Mouse (Mus musculus) layer of hippocampus, adult 8-10 months (tissue): ENCODE results near the gene 4931423N10Rik. TPM values are rescaled to one million over a fixed set of nuclear protein-coding genes. Genes with fewer than 3 reads are reported as not detected.
"Not testable (repeated sequence)": the region's sequence is repeated elsewhere in the genome, so short reads cannot be mapped to it uniquely, and the experiment has no call there.

Experiments
- DNase-seq, 2 experiments: peaks; one replicate each; pipeline ENCODE4 v3.0.0; 2022; ENCODE audit warnings: low spot score in 2 of 2
- total RNA-seq, 4 experiments: library from RNA; stranded (reverse); gene quantifications; 2 replicates each; pipeline ENCODE4 v1.2.4; 2022

4931423N10Rik gene
- under 1 TPM in 2 of 4 experiments, not detected in 2; 0.18 to 0.27 TPM for total RNA-seq

DNA sequence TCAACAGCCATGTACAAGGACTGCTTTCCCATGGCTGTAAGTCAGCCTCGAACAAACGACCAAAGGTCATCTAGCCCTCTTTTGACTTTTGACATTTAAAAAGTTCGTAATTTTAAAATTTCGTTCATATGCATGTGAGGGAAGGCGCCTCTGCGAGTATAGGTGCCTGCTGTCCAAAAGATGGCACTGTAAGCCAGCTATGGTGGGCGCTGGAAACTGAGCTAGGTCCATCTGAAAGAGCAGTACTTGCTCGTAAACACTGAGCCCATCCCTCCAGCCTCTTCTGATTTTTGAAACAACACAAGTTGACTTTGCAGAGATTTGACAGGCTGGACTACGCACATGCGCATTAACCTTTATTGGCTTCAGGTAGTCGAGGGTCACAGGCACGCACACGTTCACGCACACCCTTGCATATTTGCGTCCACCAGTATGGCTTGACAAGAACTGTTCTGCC, at the start of gene 4931423N10Rik:
TSS of gene 4931423N10Rik (plus strand) at position 407 of the 457 bp plus-strand sequence.
- DNase-seq: no peak

DNA sequence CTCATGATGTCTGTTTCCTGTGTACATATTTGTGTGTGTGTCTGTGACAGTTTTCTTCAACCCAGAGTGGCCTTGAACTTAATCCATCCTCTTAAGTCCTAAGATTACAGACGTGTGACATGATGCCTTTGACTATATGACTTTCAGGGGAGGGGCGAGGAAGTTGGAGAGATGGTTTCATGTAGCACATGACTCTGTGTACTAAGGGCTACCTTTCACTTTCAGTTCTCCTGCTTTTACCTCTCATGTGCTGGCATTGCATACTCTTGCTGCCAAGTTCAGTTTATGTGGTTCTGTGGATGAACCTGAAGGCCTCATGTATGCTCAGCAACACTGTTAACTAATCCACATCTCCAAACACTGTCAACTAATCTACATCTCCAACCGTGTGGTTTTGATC, 35.0 kb upstream of the 4931423N10Rik start:
- DNase-seq: no peak

DNA sequence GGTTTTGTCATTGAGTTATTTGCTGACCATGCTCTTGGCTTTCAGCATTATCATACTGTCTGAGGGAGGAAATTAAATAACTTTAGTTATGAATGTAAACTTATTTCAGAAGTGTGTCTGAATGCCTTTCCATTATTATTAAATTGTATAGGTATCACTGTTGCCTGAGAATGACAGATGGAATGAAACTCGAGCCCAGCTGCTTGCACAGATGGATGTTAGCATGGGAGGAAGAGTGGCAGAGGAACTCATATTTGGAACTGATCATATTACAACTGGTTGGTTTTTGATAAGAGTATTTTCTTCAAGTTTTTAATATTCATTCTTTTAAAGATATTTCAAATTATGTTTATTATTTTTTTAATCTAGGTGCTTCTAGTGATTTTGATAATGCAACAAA, 12.9 kb upstream of the 4931423N10Rik start:
- peak; percentile 33 to 64 for DNase-seq

DNA sequence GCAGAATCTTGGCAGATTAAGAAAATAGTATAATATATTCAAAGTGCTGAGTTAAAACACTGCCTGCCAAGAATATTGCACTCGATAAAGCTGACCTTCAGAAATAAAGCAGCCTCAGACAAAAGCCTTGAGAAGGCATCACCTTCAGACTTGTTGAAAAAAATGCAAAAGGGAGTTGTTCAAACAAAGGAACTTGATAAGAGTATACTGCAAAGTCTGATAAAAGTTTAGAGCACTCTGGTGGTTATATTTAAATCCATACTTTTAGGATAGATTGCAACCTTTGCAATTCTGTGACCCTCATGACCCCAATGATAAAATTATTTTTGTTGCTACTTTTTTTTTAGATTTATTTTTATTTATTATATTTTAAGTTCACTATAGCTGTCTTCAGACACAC, 6.2 kb upstream of the 4931423N10Rik start:
- DNase-seq: no peak

DNA sequence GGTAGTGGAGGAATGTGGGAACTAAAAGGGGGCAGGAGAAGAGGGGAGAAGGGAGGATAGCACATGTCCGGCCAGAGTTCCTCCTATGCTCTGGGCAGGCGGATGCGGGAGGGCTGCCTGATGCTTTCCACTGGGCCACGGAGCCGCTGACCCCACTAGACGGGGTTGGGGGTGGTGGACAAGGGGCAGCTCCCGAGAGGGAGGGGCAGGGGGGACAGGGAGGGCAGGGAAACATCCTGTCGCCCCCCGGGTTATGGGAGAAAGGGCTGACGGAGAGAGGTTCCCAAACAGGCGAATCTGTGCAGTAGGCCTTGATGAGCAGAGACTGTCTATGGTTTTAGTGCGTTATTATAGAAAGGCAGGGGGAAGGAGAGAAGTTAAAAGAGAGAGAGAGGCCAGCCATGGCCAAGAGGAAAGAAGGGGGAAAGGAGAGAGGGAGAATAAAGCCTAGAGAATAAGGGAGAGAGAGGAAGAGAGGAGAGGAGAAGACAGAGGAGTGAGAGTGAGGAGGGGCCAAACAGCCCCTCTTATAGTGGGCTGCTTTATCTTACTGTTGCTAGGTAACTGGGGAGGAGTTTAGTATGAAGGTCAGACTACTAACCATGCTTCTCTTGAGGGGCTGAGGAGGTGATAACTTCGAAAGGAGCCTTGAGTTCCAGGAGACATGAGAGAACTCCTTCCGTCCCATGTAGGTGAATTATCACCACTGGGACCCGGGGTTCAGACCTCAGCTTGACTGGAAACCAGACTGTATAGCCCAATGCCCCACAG, 4.2 kb upstream of the 4931423N10Rik start:
- DNase-seq: no peak

DNA sequence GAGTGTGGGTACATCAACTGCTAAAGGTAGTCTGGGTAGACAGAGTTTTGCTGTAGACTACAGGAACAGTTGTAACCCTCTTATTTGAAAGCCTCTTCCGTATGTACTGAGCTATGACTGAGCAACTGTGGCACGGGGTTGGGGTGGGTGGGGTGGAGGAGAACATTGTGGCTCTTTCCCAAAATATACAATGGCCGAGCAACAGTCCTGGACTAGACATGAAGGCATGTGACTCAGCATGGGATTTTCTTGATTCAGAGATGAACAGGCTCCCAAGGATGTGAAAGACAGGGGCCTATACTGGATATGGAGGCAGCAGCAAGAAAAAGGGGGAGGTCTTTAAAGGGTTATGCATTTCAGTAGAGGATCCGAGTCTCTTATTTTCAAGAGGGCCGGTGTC, 6.4 kb downstream of the 4931423N10Rik start:
- DNase-seq: no peak

DNA sequence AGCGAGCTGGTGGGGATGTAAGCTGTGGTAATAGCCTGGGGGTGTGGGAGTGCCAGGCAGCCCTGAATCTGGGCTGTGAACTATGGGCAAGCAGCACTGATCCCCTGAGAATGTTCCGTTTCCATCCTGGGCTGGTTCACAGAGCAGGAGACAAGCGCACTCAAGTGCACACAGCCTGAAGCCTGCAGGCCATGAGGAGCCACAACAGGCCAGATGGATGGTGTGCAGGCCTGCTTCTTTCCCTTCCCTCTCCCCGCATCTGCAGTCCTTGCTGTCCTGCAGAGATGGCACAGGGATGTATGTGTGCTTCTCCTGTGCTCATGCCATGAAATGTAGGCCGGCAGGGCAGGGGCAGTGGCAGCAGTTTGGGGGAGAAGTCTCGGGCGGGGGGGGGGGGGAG, 17.9 kb downstream of the 4931423N10Rik start:
- DNase-seq: no peak

DNA sequence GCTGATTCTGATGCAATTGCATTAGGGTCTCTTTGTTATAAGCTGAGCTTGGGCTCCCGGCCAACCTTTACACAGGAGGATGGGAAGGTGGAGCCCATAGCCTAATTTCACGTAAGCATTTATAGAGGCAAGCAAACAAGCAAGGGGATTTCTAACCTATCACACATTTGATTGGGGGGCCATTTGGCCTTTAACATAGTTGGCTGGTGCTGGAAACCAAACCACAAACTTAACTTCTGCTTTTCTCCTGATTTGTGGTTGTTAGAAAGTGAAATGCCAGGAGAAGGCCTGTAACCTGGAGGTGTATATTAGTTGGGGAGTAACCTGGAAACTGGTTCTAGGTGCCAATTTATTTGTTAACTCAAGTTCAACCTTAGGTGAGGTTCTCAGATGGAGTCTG, 21.2 kb downstream of the 4931423N10Rik start:
- no peak for DNase-seq

DNA sequence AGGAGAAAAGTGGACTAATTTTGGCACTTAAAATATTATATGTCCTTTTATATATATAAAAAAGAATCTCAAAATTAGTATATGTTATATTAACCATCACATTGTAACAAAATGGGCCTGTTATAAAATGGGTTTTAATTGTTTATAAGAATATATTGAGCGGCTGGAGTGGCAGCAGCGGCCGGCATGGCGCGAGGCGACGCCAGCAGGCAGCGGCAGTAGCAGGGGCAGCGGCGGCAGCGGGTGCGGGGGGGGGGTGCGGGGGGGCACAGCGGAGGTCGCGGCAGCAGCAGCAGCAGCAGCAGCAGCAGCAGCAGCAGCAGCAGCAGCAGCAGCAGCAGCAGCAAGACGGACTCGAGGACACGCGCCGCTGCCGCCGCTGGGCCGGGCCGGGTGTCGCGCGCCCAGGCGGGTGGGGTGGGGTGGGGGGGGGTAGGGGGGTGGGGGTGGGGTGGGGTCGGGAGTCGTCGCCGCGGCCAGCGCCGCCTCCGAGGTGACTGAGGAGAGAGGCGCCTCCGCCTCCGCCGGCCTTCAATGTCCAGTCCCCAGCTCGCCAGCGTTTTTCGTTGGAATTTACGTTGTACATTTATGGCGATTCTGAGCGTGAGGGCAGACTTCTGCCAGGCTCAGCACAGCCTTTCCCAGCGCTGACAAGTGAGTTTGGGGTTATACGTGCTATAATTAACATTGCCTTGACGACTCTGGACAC, 26.9 kb downstream of the 4931423N10Rik start:
- no peak for DNase-seq

DNA sequence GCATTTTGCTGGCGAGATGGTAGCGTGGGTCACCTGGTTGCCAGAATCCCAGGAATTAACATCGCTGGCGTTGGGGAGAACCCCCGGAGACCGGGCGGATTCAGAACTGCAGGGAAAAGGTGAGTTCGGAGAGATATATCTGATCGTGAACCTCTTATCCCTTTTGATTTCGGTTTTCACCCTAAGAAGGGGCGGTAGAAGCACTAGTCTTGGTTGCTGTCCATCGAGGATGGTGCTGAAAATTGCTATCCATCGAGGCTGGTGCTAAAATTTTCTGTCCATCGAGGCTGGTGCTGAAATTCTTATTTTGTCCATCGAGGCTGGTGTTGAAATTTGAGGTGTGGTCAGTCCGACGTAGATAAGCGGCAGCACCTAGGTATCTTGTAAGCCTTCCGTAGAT, 83.7 kb downstream of the 4931423N10Rik start:
- not testable (repeated sequence) for DNase-seq

DNA sequence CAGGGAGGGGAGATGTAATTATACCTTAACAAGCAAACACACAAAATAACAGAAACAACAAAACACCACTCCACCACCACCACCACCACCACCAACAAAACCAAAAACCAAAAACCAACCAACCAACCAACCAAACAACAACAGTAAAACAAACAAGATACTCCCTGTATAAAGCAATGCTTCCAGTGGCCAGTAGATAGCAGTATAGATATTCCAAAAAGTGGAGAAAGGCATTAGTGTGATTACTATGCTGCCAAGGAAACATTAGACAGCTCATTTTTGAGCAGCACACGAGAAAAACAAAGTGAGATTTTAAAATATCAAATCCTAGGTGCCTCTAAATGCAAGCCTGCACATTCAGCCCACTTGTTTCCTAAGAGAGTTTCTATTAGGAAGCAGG, 107.6 kb downstream of the 4931423N10Rik start:
- no peak for DNase-seq

Other genes with a start within 250 kb of the 4931423N10Rik start
- 100 to 1,000 TPM; 181 to 208 (median 193) TPM for gene Abi1, start 167.2 kb upstream of the 4931423N10Rik start, total RNA-seq
- gene Acbd5, start 139.3 kb upstream of the 4931423N10Rik start, total RNA-seq: 10 to 100 TPM; 80.6 to 92.0 (median 89.1) TPM
- 1 to 10 TPM in 1 of 4 experiments, under 1 TPM in 3; 0.51 to 1.3 (median 0.74) TPM for gene Mastl, start 51.5 kb upstream of the 4931423N10Rik start, total RNA-seq
- gene Yme1l1, start 51.1 kb upstream of the 4931423N10Rik start, total RNA-seq: 100 to 1,000 TPM in 1 of 4 experiments, 10 to 100 TPM in 3; 81.0 to 100 (median 92.3) TPM
- 1 to 10 TPM; 1.1 to 1.8 (median 1.3) TPM for gene Nxph2, start 113.8 kb downstream of the 4931423N10Rik start, total RNA-seq